Mouse (Mus musculus) urinary bladder, postnatal 4 days (tissue): Measurements from ENCODE around the gene Smim24.

Experiments
- DNase-seq, 2 experiments: peaks; one replicate each; pipeline ENCODE4 v3.0.0; 2021 to 2022; ENCODE audit warnings: low spot score in 2 of 2

Smim24 gene

GRCm38 (mm10) chr10:81365672-81366476 is 27.0 kb upstream of the Smim24 start, which contains the start of gene 4930404N11Rik:
4930404N11Rik (minus strand) TSS chr10:81365816.
- DNase-seq: no peak

- no peak for DNase-seq
Observed at GRCm38 (mm10) chr10:81366477-81367206, 26.2 kb upstream of the Smim24 start.

GRCm38 (mm10) chr10:81367207-81367495 is 25.7 kb upstream of the Smim24 start:
- DNase-seq: no peak

- DNase-seq: no peak
Observed at GRCm38 (mm10) chr10:81375322-81375721, 17.5 kb upstream of the Smim24 start.

- no peak for DNase-seq
Observed at GRCm38 (mm10) chr10:81376561-81377361, 16.1 kb upstream of the Smim24 start.

GRCm38 (mm10) chr10:81377362-81377664 is 15.5 kb upstream of the Smim24 start:
- DNase-seq: no peak

GRCm38 (mm10) chr10:81377793-81378552 is 14.9 kb upstream of the Smim24 start, which contains the start of gene Fzr1:
Fzr1 (minus strand) TSS chr10:81378516.
- DNase-seq: peak in 1 of 2 experiments; percentile 55

- peak; percentile 100 for DNase-seq
Observed at GRCm38 (mm10) chr10:81378553-81379182, 14.2 kb upstream of the Smim24 start.

- no peak for DNase-seq
Observed at GRCm38 (mm10) chr10:81379183-81379553, 13.7 kb upstream of the Smim24 start.

- no peak for DNase-seq
Observed at GRCm38 (mm10) chr10:81379809-81380378, 13.0 kb upstream of the Smim24 start.

GRCm38 (mm10) chr10:81382039-81382438 is 10.8 kb upstream of the Smim24 start:
- DNase-seq: no peak

GRCm38 (mm10) chr10:81383802-81384604 is 8.8 kb upstream of the Smim24 start, which contains the start of the genes Dohh and Gm48551:
Dohh (plus strand) TSS chr10:81384428.
Gm48551 (plus strand) TSS chr10:81384466.
- DNase-seq: peak; percentile 97 to 100

GRCm38 (mm10) chr10:81384605-81384982 is 8.3 kb upstream of the Smim24 start:
- DNase-seq: no peak

- no peak for DNase-seq
Observed at GRCm38 (mm10) chr10:81385603-81386306, 7.1 kb upstream of the Smim24 start.

GRCm38 (mm10) chr10:81387716-81388115 is 5.1 kb upstream of the Smim24 start:
- DNase-seq: no peak

- no peak for DNase-seq
Observed at GRCm38 (mm10) chr10:81388505-81389055, 4.3 kb upstream of the Smim24 start, which contains the start of gene Gm48552. Gm48552 (plus strand) TSS chr10:81389005.

GRCm38 (mm10) chr10:81389373-81389772 is 3.5 kb upstream of the Smim24 start:
- DNase-seq: no peak

GRCm38 (mm10) chr10:81389801-81390677 is 2.8 kb upstream of the Smim24 start:
- DNase-seq: peak in 1 of 2 experiments; percentile 82
